Mouse (Mus musculus) cerebellum, adult 8-10 months (tissue): ENCODE results near the gene Lmx1a.

Source experiments
- DNase-seq: peaks from one replicate; pipeline ENCODE4 v3.0.0; 2022

Gene Lmx1a

DNA sequence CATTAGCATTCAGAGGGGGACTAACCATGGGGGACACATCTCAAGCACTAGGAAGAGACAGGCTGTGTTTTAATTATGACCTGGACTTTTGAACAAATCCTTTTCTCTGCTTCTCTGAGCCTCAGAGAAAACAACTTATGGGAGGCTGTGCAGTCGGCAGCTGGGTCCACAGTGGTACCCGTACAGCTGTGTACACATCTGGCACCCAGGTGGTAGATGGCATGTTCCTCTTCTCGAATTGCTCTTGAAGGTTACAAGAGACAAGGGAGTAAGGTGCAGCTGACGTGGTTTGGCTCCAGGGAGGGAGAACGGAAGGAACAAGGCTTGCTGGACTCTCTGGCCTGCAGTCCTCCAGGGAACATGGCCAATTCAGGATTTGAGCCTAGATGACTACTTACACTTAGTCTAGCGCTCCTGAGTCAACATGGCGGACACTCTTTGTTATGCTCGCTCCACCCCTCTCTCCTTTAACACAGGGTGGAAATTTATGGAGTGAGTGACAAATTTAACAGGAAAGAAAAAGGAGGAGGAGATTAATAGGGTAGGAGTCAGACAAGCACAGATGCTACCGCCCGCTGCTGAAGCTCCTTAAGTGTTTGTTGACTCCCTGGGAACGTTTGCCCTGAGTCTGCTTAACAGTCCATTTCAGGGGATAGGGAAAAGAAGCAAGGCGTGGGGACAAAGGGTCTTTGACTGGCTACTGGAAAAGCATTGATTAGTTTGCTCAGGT lies 99.8 kb downstream of the Lmx1a start:
- DNase-seq = no peak

GRCm38 (mm10) chr1:167789448-167789847 lies 100.4 kb downstream of the Lmx1a start:
- DNase-seq = no peak

GRCm38 (mm10) chr1:167790688-167791087 lies 101.7 kb downstream of the Lmx1a start:
- no peak for DNase-seq

- no peak for DNase-seq
These were observed 102.2 kb downstream of the Lmx1a start for GRCm38 (mm10) chr1:167791221-167791620.

DNA sequence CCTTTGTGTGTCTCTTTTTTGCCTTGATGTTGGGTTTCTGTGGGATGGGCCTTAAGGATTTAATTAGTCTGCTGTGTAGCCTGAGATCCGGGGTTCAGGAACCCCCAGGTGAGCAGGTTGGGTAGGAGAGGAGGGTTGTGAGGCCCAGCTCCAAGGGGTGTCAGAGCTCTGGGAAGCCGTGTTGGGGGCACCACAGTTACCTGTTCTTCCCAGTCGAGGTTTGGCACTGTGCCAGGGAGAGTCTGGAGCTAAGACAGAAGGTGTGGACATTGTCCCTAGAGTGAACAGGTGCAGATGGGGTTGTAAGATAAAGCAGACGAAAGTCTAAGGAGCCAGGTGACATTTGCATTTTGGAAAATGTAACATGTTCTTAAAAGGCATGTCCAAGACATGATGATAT lies 112.9 kb downstream of the Lmx1a start:
- no peak for DNase-seq

DNA sequence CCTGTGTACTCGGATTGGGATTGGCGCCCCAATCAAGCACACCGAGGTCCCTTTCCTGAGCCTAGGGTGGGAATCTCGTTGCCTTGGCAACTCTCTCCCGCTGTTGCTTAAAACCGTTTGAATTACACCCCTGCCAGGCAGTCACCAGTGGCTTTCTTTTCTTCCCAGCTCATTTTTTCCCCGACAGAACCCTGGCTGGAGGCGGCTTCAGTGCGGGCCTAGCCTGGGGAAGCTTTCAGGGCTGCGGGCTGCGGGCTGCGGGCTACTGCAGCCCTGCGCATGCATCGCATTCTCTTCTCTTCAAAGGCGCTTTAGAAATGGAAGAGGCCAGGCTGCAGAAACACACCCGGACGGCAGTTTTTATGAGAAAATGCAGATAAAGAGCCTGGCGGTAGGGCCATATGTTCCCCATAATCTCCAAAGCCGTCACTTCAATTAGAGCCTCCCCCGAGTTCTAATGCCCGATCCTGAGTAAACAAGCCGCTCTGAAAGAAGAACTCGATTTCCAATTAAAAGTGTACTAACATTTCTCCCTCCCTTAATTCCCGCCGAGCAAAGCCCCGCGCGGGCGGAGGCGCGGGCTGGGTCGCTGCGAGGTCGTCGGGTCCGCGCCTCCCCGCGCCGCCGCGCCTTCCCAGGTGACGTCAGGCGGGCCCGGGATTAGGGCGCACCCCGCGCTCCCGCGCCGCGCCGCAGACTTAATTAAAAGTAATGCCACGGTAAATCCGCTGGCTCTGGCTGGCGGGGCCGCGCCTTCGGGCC lies 113.7 kb downstream of the Lmx1a start:
- DNase-seq = no peak

DNA sequence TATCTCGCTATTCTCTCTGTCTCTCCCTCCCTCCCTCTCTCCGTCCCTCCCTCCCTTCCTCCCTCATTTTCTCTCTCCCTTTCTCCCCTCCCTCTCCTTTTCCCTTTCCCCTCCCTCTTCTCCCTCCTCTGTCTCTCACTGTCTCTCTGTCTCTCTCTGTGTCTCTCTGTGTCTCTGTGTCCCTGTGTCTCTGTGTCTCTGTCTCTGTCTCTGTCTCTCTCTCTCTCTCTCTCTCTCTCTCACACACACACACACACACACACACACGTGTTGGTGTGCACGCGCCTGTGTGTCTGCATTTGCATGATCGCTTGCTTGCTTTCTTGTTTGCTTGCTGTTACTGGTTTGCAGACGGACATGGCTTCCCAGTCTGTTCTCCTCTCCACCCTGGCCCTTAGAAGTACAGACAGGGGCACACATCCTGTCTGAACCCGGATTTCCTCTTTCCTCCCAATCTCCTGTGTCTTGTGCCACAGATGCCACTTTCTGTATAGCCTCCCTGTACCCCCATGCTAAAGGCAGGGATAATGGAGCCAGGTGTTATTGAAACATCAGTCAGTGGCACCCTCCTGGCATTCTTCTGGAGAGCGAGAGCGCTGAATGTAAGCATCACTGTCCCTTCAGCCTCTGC lies 114.4 kb downstream of the Lmx1a start:
- no peak for DNase-seq

- DNase-seq = no peak
These were observed 115.8 kb downstream of the Lmx1a start for GRCm38 (mm10) chr1:167804836-167805235.

DNA sequence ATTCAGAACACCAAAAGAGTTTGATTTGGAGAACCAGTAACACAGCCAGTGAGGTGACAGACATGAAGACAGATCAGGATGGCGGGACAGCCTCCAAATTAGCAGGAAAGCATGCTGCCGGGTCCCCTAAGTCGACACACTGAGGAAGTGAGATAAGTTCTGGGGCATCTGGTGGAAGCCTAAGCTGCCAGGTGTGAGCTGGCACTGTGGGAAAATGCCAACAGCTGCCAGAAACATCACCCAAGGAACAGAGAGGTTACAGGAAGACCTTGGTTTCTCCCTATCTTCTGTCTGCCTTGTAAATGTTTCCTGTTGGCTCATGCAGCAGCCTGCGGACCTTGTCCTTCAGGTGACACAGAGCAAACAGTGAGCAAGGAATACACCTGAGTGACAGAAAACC lies 122.1 kb downstream of the Lmx1a start:
- DNase-seq = no peak

GRCm38 (mm10) chr1:167815166-167815565 lies 126.1 kb downstream of the Lmx1a start:
- no peak for DNase-seq

- no peak for DNase-seq
These were observed 128.0 kb downstream of the Lmx1a start for GRCm38 (mm10) chr1:167817028-167817427.

GRCm38 (mm10) chr1:167817616-167818015 lies 128.6 kb downstream of the Lmx1a start:
- no peak for DNase-seq

GRCm38 (mm10) chr1:167820031-167820430 lies 131.0 kb downstream of the Lmx1a start:
- DNase-seq = no peak

DNA sequence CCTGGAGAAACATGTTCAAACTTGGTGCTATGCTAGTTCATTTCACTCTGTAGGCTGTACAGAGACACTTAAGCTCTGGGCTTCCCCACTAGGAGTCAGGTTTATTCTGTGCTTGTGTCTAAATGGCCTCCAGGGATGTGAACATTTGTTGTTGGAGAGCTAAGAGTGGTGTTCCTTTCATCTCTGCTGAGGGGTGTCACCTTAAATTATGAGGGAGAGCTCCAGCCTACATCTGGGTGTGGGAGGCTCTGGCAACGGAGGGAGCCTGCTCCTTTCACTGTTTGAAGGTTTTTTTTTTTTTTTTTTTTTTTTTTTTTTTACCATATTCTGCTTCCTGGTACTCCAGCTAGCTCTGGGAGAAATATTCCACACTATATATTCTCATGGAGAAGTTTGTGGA lies 132.1 kb downstream of the Lmx1a start:
- no peak for DNase-seq

GRCm38 (mm10) chr1:167830291-167830690 lies 141.3 kb downstream of the Lmx1a start:
- no peak for DNase-seq

DNA sequence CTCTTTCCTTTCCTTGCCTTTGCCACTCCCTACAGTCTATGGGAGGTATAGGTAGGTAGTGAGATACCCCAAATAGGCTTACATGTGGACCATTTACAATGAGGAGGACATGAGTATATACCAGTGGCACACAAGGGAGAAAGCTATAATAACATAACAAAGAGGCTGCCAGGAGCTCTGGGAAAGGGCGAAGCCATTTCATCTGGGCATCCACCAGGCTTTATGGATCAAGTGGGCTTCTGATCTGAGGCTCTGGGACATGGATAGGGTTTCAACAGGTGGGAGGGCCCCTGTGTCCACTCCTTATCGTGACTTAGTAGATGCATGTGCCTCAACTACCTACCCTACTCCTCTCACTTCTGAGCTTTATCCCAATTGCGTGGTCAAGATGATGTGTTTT lies 142.6 kb downstream of the Lmx1a start:
- no peak for DNase-seq

DNA sequence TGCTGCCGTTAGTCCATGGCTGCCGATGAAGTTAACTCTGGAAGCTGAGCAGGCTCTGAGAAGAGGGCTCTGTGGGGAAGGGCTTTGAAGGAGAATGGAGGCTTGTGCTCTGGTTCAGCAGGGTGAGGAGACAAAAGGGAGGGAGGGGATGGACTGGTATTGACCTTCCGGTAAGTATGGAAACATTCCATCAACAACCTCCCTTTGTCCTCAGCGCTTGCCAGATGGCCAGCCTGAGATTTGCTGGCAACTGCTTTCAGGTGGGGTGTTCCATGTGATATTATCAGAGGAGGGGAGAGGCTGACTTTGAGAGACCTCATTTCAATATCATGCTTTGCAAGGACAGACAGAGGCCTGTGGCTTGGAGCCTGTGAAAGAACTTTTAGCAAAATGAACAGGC lies 165.8 kb downstream of the Lmx1a start:
- DNase-seq = no peak

GRCm38 (mm10) chr1:167872028-167872427 lies 183.0 kb downstream of the Lmx1a start:
- no peak for DNase-seq

DNA sequence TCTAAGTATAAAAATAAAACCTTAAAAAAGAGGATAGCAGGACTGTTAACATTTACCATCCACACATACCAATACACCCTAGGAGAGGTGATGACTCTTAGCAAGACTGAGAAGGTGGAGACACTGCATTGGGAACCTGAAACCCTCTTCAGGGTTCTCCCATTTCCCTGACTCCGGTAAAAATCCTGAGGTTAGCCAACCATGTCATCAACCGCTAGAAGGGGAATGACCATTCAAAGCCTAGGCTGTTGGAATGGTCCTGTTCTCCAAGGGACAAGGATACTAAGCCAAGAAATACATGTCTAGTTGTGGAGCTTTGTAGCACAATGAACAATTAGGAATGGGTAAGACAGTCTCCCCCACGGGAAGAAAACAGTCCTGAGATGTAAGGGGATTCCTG lies 185.1 kb downstream of the Lmx1a start:
- no peak for DNase-seq

DNA sequence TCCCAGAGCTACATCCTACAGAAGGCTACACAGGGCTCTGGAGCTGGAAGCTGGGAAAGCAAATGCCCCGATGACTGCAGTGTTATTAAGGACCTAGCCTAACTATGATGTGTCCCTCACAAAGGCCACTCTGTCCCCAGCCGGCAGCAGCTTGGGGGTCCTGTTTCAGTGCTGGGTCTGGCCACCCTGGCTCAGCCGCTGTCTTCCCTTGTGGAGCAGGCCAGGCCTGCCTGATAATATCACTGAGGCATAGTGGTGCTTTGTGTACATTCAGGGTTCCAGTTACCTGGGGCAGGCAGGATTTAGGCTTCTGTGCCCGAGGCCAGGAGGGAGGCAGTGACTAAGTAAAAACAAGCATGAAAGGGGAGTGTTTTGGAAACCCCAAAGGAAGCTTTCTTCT lies 188.9 kb downstream of the Lmx1a start:
- DNase-seq = no peak

DNA sequence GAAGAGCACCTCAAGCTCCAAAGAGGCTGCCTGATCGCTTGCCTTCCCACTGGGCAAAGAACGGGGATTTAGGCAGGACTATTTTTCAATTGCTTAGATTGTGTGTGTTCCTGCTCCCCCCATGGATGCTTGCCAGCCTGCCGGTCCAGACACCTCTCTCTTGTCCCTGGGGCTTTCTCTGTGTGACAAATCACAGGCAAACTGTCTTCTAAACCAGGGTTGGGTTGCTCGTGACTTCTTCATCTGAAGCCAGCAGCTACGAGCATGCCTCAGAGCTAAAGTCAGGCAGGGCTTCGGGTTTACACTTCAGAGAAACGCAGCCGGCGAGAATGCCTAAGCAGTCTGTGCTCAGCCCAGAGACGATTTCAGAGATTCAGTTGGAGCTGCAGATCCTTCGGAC lies 189.3 kb downstream of the Lmx1a start:
- DNase-seq = no peak

DNA sequence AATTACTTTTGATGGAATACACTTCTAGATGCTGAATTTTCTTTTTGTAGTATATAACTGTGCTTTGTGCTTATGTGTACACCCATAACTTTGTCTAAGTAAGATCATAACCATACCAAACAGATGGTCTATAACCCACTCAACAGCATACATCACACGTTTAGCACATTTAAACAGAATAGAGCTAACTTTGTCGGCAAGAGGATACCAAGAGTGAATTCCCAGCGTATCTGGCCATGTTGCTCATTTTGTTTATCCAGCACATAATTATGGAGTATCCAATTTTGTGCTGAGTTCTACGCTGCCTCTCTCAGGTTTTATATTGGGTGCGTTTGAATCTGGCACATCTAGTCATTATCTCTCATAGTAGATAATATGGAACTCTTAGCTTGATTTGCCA lies 196.7 kb downstream of the Lmx1a start:
- DNase-seq = no peak

DNA sequence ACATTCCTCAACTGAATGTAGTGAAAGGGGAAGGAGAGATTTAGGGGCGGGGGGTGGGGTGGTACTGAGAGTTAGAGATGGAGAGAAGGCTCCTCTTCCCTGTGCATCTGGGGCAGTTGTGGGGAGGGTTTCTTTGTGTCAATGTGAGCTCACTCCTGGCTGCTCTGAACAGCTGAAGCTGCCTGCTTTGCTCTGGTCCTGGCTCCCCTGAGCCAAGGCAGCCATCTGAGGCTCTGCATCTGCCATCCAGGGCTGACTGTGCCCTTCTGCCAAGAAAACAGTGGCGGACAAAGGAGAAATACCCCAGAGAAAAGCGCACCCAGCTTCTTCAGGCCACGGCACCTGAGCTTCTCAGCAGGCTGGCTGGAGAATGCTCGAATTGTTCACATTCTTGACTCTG lies 199.1 kb downstream of the Lmx1a start:
- DNase-seq = no peak

DNA sequence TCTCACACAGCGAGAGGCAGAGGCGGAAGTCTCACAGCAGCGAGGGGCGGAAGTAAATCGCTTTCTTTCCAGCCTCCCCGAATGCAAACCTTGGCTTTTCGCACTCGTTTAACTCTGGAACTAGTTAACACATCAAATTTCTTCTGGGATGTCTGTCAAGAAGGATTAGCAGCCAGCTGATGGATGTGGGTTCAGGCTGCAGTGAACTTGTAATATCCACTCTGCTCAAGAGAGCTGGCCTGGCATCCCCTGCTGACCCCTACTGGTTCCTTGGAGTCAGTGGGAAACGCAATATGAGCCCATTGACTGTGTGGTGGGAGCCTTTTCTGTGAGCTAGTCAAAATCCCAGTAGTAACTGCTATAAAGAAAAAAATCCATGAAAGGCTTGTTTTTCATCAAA lies 199.8 kb downstream of the Lmx1a start:
- no peak for DNase-seq
